Mouse (Mus musculus): ENCODE measurements around the gene Srgn. TPM values are rescaled to one million over a fixed set of nuclear protein-coding genes. Genes with fewer than 3 reads are reported as not detected.

Gene Srgn
- polyA plus RNA-seq, 1 experiment: not detected

DNA sequence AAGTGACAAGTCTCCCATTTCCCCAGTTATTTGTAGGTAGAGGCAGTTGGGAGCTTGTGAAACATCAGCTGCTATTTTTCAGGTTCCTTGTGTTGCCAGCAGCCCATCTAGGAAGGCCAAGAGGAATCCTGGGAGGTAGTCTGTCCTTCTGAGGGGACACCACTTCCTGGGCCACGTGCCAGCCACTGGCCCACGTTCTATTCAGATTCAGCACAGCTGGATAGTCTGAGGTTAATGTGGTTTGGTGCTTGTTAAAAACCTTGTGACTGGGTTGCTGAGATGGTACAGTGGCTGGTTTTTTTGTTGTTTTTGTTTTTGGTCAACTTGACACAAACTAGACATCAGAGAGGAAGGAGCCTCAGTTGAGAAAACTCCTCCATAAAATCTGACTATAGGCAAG, 5.6 kb upstream of the Srgn start:
- no peak overlapping the region for H3K27ac ChIP-seq (ENCODE audit: insufficient read depth, low read depth, low read length)
- 37% methylated on average over 2 of the region's 2 CpGs for WGBS
- H3K4me3 ChIP-seq (ENCODE audit: insufficient read depth, low read depth, low read length): no peak overlapping the region
- TF ChIP-seq CTCF (IDR thresholded peaks at IDR 0.05; ENCODE audit: insufficient read depth, low read depth, low read length): no peak
- no peak for TF ChIP-seq POLR2A (IDR thresholded peaks at IDR 0.05; ENCODE audit: insufficient read depth, low read depth, low read length)
- no peaks in the 10 kb centered on the region for H3K4me1 ChIP-seq (ENCODE audit: control insufficient read depth, insufficient read depth, low read length)

DNA sequence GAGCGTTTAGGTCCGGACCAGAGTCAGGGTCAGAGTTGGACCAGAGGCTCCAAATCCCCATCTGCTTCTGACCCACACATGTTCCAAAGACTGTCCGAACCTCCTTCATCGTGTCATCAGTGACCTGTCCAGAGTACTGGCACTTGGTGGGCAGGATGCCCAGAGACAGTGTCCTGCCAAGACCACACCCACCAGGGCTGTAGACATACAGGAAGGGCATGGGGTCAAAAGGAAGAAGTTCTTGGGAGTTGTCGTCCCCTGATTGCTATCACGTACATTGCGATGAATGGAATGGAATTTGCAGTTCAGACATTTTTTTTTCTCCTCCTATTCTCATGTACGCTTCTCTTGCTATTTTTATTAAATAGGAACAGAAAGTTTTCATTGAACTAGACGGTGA, 2.9 kb upstream of the Srgn start:
- Histone ChIP-seq H3K27ac (ENCODE audit: insufficient read depth, low read depth, low read length) (no peak overlapping the region), H3K4me3 (ENCODE audit: insufficient read depth, low read depth, low read length) (no peak overlapping the region), H3K4me1 (ENCODE audit: control insufficient read depth, insufficient read depth, low read length) (no peaks in the 10 kb centered on the region)
- TF ChIP-seq CTCF (IDR thresholded peaks at IDR 0.05; ENCODE audit: insufficient read depth, low read depth, low read length): no peak
- no peak for TF ChIP-seq POLR2A (IDR thresholded peaks at IDR 0.05; ENCODE audit: insufficient read depth, low read depth, low read length)
- WGBS: 73% methylated on average over 9 of the region's 9 CpGs

DNA sequence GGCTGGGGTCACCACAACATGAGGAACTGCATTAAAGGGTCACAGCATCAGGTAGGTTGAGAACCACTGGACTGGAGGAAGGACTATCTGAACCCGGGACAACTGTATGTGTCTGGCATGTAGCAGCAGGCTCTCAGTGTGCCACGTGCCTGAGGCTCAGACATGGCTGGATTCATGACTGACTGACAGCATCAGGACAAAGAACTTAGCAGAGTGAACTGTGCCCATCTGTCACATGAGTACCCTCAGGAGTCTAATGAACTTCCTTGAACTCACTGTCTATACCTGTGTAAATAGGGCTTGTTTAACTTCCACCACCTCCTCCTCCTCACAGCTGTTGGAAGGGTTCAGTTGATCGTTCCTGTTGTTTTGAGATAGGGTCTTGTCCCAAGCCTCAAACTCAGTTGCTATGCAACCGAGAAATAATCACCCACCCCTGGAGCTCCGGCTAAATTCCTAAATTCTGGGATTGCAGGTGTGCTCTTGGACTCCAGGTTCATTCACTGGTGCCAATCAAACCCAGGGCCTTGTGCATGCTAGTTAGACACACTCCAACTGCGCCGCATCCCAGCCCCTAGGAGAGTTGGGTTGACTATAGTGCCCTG, 4.8 kb downstream of the Srgn start:
- H3K4me3 ChIP-seq (ENCODE audit: insufficient read depth, low read depth, low read length): no peak overlapping the region
- H3K4me1 ChIP-seq (ENCODE audit: control insufficient read depth, insufficient read depth, low read length): no peaks in the 10 kb centered on the region
- no peak for TF ChIP-seq CTCF (IDR thresholded peaks at IDR 0.05; ENCODE audit: insufficient read depth, low read depth, low read length)
- TF ChIP-seq POLR2A (IDR thresholded peaks at IDR 0.05; ENCODE audit: insufficient read depth, low read depth, low read length): no peak
- WGBS: 80% methylated on average over 7 of the region's 7 CpGs
- H3K27ac ChIP-seq (ENCODE audit: insufficient read depth, low read depth, low read length): no peak overlapping the region

DNA sequence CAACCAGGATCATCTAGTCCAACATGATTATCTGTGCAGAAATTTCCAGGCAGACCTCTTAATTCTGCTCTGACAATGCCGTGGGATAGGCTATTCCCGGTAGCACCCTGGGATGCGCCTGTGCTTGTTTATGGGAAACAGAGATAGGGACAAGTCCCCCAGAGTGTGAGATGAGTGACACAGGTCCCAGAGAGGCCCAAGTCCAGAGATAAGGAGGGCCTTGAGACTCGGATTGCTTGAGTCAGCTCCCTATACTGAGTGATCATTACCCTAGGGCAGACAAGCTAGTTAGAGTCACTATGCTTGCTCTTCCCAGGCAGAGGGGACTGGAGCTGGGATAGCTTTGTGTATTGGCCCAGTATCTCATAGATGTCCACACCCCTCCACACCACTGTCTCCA, 5.5 kb downstream of the Srgn start:
- no peak for TF ChIP-seq POLR2A (IDR thresholded peaks at IDR 0.05; ENCODE audit: insufficient read depth, low read depth, low read length)
- TF ChIP-seq CTCF (IDR thresholded peaks at IDR 0.05; ENCODE audit: insufficient read depth, low read depth, low read length): no peak
- no peak overlapping the region for H3K27ac ChIP-seq (ENCODE audit: insufficient read depth, low read depth, low read length)
- no peak overlapping the region for H3K4me3 ChIP-seq (ENCODE audit: insufficient read depth, low read depth, low read length)
- 79% methylated on average over 4 of the region's 4 CpGs for WGBS
- H3K4me1 ChIP-seq (ENCODE audit: control insufficient read depth, insufficient read depth, low read length): no peaks in the 10 kb centered on the region

DNA sequence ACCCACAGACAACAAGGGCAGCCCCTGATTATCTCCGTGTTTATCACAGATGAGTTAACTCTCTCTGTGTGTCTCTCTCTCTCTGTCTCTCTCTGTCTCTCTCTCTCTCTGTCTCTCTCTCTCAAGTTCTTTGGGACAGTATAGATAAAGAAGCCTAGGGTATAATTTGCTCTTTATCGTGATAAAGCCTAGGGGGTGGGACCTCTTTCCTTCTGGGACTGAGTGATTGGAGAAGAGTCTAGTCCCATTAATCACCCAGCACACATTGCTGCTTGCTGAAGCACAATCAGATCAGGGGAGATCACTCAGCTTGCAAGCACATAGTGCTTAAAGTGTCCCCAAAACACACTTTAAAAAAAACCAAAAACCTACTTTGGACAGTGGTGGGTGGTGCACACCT, 6.3 kb downstream of the Srgn start:
- no peak for TF ChIP-seq CTCF (IDR thresholded peaks at IDR 0.05; ENCODE audit: insufficient read depth, low read depth, low read length)
- TF ChIP-seq POLR2A (IDR thresholded peaks at IDR 0.05; ENCODE audit: insufficient read depth, low read depth, low read length): no peak
- Histone ChIP-seq H3K4me3 (ENCODE audit: insufficient read depth, low read depth, low read length) (no peak overlapping the region), H3K4me1 (ENCODE audit: control insufficient read depth, insufficient read depth, low read length) (no peaks in the 10 kb centered on the region), H3K27ac (ENCODE audit: insufficient read depth, low read depth, low read length) (no peak overlapping the region)
- WGBS: 48% methylated on average over 2 of the region's 2 CpGs

DNA sequence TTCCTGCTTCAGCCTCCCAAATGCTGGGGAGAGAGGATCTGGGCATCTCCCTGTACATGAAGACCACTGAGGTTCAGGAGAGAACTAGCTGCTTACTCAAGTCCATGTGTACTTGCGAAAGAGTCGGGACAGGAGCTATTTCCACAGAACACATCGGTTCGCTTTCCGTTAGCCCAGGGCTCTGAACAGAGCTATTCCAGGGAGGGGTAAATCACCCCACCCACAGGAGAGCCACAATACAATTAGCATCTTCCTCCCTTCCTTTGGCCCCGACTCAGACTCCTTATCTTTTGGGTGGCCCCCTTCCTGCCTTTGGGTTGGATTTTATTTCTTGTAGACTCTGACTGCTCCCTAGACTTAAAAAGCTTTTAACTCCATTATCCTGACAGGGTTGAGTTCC, 9.7 kb downstream of the Srgn start:
- Histone ChIP-seq H3K27ac (ENCODE audit: insufficient read depth, low read depth, low read length) (no peak overlapping the region), H3K4me3 (ENCODE audit: insufficient read depth, low read depth, low read length) (no peak overlapping the region), H3K4me1 (ENCODE audit: control insufficient read depth, insufficient read depth, low read length) (no peaks in the 10 kb centered on the region)
- TF ChIP-seq CTCF (IDR thresholded peaks at IDR 0.05; ENCODE audit: insufficient read depth, low read depth, low read length) (no peak), POLR2A (IDR thresholded peaks at IDR 0.05; ENCODE audit: insufficient read depth, low read depth, low read length) (no peak)
- WGBS: 88% methylated on average over 6 of the region's 6 CpGs

DNA sequence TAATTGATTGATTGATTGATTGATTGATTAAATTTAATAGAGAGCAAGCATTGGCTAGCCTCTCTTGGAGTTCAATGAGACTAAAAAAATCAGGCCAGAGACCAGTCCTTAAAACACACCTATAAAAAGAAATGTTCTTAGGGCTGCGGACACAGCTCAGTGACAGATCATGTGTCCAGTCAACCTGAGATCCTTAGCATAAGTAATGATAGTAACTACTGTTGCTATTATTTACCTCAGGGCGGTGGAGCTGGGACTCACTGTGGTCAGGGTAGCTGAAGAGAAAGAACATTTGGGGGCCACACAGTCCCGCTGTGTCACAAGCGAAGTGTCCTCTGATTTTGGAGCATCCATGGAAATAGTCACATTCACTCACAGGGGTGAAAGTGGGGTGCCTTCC, 14.4 kb downstream of the Srgn start:
- TF ChIP-seq POLR2A (IDR thresholded peaks at IDR 0.05; ENCODE audit: insufficient read depth, low read depth, low read length): no peak
- no peak for TF ChIP-seq CTCF (IDR thresholded peaks at IDR 0.05; ENCODE audit: insufficient read depth, low read depth, low read length)
- 96% methylated on average over 4 of the region's 4 CpGs for WGBS
- Histone ChIP-seq H3K4me3 (ENCODE audit: insufficient read depth, low read depth, low read length) (no peak overlapping the region), H3K4me1 (ENCODE audit: control insufficient read depth, insufficient read depth, low read length) (0 out of 2 replicates have a peak, but pooled peaks cover 3% of the 10 kb centered on the region), H3K27ac (ENCODE audit: insufficient read depth, low read depth, low read length) (no peak overlapping the region)

DNA sequence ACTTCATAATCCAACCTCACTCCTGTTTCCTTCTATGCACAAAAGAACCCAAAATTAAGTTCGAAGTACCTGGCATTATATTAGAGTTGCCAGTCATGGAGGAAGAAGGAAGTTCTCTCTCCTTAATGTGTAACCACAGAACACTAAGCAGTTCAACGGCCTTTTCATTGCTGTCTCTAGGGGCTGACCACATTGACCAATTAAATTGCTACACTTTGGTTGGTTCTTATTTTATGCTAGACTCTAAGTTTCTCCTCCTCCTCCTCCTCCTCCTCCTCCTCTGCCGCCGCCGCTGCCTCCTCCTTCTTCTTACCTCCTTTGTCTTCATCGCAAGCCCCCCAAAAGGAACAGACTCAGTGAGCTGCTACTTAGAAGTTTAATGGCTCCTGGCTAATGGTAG, 15.7 kb downstream of the Srgn start:
- Histone ChIP-seq H3K27ac (ENCODE audit: insufficient read depth, low read depth, low read length) (no peak overlapping the region), H3K4me1 (ENCODE audit: control insufficient read depth, insufficient read depth, low read length) (0 out of 2 replicates have a peak, but pooled peaks cover 3% of the 10 kb centered on the region), H3K4me3 (ENCODE audit: insufficient read depth, low read depth, low read length) (no peak overlapping the region)
- no peak for TF ChIP-seq POLR2A (IDR thresholded peaks at IDR 0.05; ENCODE audit: insufficient read depth, low read depth, low read length)
- no peak for TF ChIP-seq CTCF (IDR thresholded peaks at IDR 0.05; ENCODE audit: insufficient read depth, low read depth, low read length)
- 76% methylated on average over 6 of the region's 6 CpGs for WGBS

DNA sequence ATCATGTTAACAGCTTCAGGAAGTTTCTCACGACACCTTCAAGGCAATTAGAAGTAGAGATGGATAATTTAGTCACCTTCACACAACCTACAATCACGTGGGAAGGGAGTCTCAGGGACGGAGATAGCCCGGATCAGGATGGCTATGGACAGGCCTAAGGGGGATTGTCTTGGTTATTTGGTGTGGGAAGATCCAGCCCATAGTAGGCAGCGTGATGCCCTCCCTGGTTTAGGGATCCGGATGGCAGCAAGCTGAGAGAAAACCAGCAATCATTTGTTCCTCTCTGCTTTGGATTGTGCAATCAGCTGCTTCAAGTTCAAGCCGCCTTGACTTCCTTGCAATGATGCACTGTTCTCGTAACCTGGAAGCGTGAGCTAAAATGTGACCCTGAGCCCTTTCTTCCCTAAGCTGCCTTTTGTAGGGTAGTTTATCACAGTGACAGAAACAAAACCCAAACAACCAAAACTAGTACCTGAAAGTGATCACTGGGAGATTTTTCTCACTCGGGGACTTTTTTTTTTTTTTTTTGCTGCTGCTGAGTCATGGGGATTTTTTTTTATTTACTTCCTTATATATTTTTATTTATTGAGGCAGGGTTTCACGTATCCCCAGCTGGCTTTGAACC, 18.1 kb downstream of the Srgn start:
- 72% methylated on average over 11 of the region's 11 CpGs for WGBS
- Histone ChIP-seq H3K4me1 (ENCODE audit: control insufficient read depth, insufficient read depth, low read length) (0 out of 2 replicates have a peak, but pooled peaks cover 3% of the 10 kb centered on the region), H3K27ac (ENCODE audit: insufficient read depth, low read depth, low read length) (no peak overlapping the region), H3K4me3 (ENCODE audit: insufficient read depth, low read depth, low read length) (no peak overlapping the region)
- TF ChIP-seq POLR2A (IDR thresholded peaks at IDR 0.05; ENCODE audit: insufficient read depth, low read depth, low read length) (no peak), CTCF (IDR thresholded peaks at IDR 0.05; ENCODE audit: insufficient read depth, low read depth, low read length) (no peak)

All from olfactory bulb, adult 2 months (tissue).